Mouse (Mus musculus): Measurements from ENCODE around the gene Cir1.

- no peak for TF ChIP-seq GATA1 (IDR thresholded peaks at IDR 0.05; ENCODE audit: low read length)
- TF ChIP-seq TAL1 (IDR thresholded peaks at IDR 0.05; ENCODE audit: low read length): no peak
These were observed 45.3 kb downstream of the Cir1 start for GRCm38 (mm10) chr2:73267231-73267630.

Data from erythroblast, embryonic 14.5 days (primary cell).